Mouse (Mus musculus) liver, embryonic 14 days (tissue): ENCODE results near the gene Kpnb1. TPM values are rescaled to one million over a fixed set of nuclear protein-coding genes. Genes with fewer than 3 reads are reported as not detected.

ENCODE experiments used
- polyA plus RNA-seq: library from polyadenylated mRNA; depleted of rRNA; stranded (reverse); fragments of >200 nt; gene quantifications from 2 replicates; pipeline ENCODE4 v1.2.3, GENCODE M21; 2012; rRNA removed

Gene Kpnb1
- polyA plus RNA-seq, result 69.9 and 71.9 TPM in 2 replicates

GRCm38 (mm10) chr11:97187764-97188642 is at the start of gene Kpnb1:
Kpnb1 (minus strand) TSS chr11:97187881.

GRCm38 (mm10) chr11:97151343-97151801 is 36.3 kb downstream of the Kpnb1 start, which contains the start of gene Tbkbp1:
Tbkbp1 (minus strand) TSS chr11:97151495.

GRCm38 (mm10) chr11:97114671-97115601 is 72.7 kb downstream of the Kpnb1 start, which contains the start of gene Tbx21:
Tbx21 (minus strand) TSS chr11:97115331.

Other genes starting within 250 kb of the Kpnb1 start
- gene Pnpo, start 243.9 kb downstream of the Kpnb1 start, polyA plus RNA-seq, result 314 and 383 TPM in 2 replicates
- gene Sp2, start 204.9 kb downstream of the Kpnb1 start, polyA plus RNA-seq, result 6.3 and 8.3 TPM in 2 replicates
- 0.03 and 0.08 TPM in 2 replicates for gene Sp6, start 174.5 kb downstream of the Kpnb1 start, polyA plus RNA-seq
- 5.3 and 5.8 TPM in 2 replicates for gene Scrn2, start 157.9 kb downstream of the Kpnb1 start, polyA plus RNA-seq
- gene Lrrc46, start 146.5 kb downstream of the Kpnb1 start, polyA plus RNA-seq, result 0.24 and 0.27 TPM in 2 replicates
- 25.7 and 31.4 TPM in 2 replicates for gene Mrpl10, start 146.3 kb downstream of the Kpnb1 start, polyA plus RNA-seq
- 2.5 and 3.3 TPM in 2 replicates for gene Osbpl7, start 137.3 kb downstream of the Kpnb1 start, polyA plus RNA-seq
- 0.02 and 0.03 TPM in 2 replicates for gene Tbx21, start 72.5 kb downstream of the Kpnb1 start, polyA plus RNA-seq
- 2.3 and 2.6 TPM in 2 replicates for gene Tbkbp1, start 36.4 kb downstream of the Kpnb1 start, polyA plus RNA-seq
- gene Npepps, start 92.8 kb upstream of the Kpnb1 start, polyA plus RNA-seq, result 8.2 and 9.3 TPM in 2 replicates
- 13.2 and 15.5 TPM in 2 replicates for gene Mrpl45, start 127.8 kb upstream of the Kpnb1 start, polyA plus RNA-seq
- 0.01 TPM in 2 replicates for gene Gpr179, start 164.2 kb upstream of the Kpnb1 start, polyA plus RNA-seq
- gene Socs7, start 174.7 kb upstream of the Kpnb1 start, polyA plus RNA-seq, result 2.2 and 2.6 TPM in 2 replicates
- gene Arhgap23, start 227.7 kb upstream of the Kpnb1 start, polyA plus RNA-seq, result 14.5 and 16.9 TPM in 2 replicates